Mouse (Mus musculus) ES-Bruce4 (cell line): ENCODE measurements at regions not wholly inside any gene's neighbourhood (a gene's known extent, or its start where the extent isn't known, plus 50 kb on each side); places are given as distances from the start of the nearest gene placed in this dataset.

ENCODE experiments used
- EP300 ChIP-seq: IDR thresholded peaks from 2 replicates; pipeline ENCODE4 v1.6.1; 2011; ENCODE audit warnings: low read depth, low read length; ENCODE audit not compliant: insufficient read depth
- POLR2A ChIP-seq: IDR thresholded peaks from one replicate; pipeline ENCODE4 v1.8.1; 2011; ENCODE audit warnings: low read length; ENCODE audit not compliant: insufficient read depth

- no peak for TF ChIP-seq POLR2A
- TF ChIP-seq EP300: no peak
Measured at GRCm38 (mm10) chr12:97898178-97898577, 361.1 kb downstream of the Galc start.
